Mouse (Mus musculus) right cerebral cortex, adult 18-20 months (tissue): ENCODE results near the gene Hnf1a.
A peak's percentile ranks its signal among the peaks of the same experiment; 100 is the strongest.
"Not testable (repeated sequence)": the region's sequence is repeated elsewhere in the genome, so short reads cannot be mapped to it uniquely, and the experiment has no call there.

ENCODE experiments used
- DNase-seq: peaks from one replicate; pipeline ENCODE4 v3.0.0; 2022; ENCODE audit warnings: mixed read lengths

Gene Hnf1a

DNA sequence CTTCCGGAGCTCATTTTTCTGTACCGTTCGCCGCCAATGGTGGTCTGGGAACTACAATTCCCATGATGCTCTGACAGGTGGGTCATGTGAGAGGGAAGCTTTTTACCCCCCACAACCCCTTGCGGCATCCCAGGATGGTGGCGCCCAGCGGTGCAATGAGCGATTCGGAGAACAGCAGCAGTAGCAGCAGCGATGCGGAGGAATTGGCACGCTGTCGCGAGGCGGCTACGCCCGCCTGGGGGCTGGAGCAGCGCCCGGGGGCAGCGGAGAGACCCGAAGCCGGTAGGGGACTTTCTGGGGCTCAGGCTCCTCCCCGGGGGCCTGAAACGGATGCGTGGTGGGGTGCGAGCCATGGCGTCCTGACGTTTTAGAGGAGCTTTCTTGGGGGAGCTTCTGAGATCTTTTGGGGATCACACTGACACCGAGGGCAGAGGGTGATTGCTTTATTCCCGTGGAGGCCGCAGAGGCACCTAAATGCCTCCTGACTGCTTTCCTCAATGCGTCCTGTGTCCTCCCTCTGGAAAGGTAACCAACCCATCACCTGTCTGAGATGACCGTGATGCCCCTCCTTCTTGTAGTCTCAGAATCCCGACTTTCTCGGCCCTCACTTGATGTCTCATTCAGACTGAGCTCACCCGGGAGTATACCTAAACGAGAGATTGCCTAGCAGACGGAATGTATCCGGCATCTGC is 28.7 kb downstream of the Hnf1a start, which contains the start of gene 2210016L21Rik:
TSS of gene 2210016L21Rik (plus strand) at position 85 of the 692 bp plus-strand sequence.
- DNase-seq = peak; percentile 90

DNA sequence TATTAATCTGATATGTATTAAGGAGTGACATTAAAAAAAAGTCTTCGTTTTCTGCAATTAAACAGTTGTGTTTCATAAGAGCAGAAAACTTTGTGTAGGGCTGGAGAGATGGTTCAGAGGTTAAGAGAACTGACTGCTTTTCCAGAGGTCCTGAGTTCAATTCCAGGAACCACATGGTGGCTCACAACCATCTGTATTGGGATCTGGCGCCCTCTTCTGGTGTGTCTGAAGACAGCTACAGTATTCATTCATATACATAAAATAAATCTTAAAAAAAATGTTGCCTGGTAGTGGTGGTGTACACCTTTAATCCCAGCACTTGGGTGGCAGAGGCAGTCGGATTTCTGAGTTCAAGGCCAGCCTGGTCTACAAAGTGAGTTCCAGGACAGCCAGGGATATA is 29.8 kb downstream of the Hnf1a start:
- not testable (repeated sequence) for DNase-seq

DNA sequence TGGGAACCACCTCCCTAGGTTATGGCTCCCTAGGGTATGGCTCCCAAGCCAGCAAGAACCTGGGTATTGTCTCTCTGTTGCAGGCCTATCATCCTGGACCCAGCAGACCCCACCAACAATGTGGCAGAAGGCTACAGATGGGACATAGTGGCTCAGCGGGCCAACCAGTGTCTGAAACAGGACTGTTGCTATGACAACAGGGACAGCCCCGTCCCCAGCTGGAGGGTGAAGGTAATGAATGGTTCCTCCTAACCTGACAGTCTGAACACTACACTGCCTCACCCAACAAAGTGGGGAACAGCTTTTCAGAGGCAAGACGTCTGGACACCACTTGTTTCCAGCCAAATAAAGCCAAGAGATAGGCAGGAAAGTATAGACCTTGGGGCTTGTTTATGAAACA is 35.1 kb downstream of the Hnf1a start:
- no peak for DNase-seq

DNA sequence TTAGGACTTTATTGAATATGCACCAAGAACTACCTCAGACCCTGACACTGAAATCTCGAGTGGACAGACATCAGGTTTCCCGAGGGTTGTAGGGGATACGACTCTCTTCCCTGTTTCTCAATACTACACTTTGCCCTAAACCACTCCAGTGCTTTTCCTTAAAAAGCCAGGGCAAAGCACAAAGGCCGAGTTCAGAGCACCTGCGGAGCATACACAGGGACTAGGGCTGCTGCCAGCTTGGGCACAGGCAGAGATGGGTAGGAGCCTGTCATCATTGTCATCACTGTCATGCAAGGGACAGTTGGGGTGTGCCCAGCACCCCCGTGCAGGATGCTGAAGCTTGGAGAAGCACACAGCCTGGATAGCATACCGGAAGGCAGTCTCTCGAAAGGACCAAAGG is 37.7 kb downstream of the Hnf1a start:
- no peak for DNase-seq

DNA sequence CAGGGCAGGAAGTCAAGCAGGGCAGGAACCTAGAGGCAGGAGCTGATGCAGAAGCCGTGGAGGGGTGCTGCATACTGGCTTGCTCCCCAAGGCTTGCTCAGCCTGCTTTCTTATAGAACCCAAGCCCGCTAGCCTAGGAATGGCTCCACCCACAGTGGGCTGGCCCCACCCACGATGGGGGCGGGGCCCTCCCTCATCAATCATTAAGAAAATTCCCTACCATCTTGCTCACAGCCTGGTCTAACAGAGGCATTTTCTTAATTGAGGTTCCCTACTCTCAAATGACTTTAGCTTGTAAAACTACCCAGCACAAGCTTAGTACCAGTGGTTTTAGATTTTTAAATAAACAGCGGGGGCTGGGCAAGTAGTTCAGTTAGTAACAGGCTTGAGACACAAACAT is 39.3 kb downstream of the Hnf1a start:
- DNase-seq = no peak

DNA sequence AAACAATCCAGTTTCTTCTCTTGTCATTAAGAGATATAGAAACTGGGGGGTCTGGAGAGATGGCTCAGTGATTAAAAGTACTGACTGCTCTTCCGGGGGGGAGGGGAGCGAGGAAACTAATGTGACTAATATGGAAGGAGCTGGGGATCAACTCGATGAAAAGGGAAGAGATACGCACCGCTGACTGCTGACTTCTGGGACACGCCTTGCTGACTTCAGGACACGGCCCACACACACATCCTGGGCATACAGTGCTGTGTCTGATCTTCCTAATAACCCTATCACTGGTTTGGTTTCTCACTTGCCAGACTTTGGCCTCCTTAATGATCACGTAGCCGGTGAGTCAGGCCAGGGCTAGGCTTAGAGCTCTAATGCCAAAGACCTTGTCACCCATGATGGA is 44.1 kb downstream of the Hnf1a start:
- DNase-seq = no peak

DNA sequence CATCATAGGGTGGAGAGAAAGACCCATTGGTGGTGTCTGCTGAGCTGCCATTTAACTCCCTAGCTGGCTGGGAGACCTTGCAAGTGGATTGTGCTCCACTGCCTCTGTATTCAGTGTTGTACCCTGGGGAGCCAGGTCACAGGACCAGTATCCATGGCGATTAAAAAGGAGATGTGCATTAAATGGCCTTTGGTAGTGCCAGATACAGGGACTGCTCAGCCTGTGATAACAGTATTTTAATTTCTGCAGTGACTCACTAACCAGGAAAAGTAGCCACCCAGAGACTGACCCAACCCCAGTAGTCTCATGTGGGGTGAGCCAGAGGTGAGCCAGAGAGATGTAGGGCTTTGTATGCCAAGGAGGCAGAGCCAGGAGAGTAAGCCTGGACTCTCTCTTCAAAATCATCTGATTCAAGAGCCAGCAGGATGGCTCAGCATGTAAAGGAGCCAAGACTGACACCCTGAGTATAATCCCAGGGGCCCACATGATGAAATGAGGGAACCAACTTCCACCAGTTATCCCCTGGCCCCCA is 44.7 kb downstream of the Hnf1a start:
- no peak for DNase-seq

DNA sequence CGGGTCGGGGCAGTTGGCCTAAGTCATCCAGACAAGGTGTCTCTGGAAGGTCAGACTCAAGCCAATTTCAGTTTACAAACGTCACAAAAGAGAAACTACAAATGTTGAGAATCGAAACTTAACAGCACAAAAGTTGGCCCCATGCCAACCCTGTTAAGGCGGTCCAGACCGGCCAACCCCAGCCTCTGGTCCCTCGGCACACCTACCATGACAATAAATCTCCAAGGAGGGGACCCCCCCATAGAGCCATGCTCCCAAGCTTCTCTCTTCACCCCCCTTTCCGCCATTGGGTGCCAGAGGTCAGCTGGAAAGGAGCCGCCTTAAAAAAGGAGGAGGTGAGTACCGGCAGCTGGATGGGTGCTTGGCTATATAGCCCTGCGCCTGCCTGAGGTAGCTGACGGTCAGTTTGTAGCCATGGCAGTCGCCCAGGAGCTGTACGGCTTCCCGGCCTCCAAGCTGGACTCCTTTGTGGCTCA is 47.9 kb downstream of the Hnf1a start, which contains the start of gene Oasl1:
TSS of gene Oasl1 (plus strand) at position 243 of the 476 bp plus-strand sequence.
- no peak for DNase-seq

DNA sequence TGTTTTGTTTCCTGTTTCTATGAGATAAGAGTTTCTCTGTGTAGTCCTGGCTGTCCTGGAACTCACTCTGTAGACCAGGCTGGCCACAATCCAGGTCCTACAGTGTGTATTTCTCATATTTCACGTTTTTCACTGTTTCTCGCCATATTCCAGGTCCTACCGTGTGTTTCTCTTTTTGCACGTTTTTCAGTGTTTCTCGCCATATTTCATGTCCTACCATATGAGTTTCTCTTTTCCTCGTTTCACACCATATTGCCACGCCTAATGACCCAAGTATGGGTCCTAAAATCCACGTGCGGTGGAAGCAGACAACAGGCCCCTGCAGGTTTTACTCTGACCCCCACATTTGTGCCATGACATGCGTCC is 48.5 kb downstream of the Hnf1a start:
- DNase-seq = no peak

DNA sequence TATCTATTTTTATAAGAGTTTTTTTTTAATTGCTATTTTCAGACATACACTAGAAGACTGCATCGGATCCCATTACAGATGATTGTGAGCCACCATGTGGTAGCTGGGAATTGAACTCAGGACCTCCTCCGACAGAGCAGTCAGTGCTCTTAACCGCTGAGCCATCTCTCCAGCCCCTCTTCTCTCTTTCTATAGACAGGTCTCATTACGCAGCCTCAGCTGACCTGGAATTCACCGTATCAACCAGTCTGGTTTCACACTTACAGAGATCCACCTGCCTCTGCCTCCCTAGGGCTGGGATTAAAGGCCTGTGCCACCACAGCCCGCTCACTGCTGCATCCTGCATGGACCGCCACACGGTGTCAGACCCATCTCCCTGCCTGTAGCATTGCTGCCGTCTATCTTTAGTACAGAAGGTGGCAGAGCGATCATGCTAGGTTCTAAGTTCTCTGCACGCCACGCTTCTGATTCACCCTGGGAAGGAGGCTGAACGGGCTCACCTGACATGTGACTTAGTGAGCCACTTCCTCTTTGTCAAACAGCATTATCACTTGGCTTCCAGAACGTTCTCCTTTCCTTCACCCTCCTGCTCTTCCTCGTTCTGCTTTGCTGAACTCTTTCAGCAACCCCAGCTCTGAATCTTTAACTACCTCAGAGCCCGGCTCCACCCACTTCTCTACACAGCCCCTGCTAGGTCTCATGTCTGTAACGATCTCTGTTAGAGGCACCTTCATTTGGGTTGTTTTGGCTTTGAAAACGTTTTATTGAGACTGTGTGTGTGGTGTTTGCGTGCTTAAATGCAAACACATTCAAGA is 49.1 kb downstream of the Hnf1a start:
- peak; percentile 16 for DNase-seq

DNA sequence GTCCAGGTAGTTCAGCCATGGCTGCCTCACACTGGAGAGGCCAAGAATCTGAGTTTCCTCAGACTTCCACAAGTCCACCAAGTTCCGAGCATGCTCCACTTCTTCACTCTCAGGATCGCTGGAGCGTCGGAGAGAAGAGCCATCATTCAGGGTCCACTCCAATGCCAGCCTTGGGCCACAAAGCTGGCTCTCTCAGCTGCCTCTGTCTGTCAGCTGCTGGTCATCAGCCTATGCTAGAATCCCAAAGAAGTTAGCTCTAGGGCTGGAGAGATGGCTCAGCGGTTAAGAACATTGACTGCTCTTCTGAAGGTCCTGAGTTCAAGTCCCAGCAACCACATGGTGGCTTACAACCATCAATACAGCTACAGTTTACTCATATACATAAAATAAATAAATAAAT is 53.5 kb downstream of the Hnf1a start:
- not testable (repeated sequence) for DNase-seq

DNA sequence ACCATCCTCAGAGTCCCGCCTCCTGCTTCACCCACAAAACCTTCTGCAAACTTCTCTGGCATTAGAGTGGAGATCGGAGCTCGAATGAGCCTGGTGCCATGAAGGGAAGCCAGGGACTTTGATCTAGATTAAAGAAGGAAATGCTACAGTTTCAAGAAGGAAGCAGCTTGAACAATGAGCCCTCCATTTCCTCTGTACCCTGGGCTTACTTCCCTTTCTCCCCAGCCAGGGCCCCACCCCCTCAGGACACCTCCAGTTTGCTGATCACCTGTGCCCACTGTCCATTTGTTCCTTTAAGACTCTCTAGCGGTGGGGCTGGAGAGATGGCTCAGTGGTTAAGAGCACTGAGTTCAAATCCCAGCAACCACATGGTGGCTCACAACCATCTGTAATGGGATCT is 54.1 kb downstream of the Hnf1a start:
- DNase-seq = no peak

DNA sequence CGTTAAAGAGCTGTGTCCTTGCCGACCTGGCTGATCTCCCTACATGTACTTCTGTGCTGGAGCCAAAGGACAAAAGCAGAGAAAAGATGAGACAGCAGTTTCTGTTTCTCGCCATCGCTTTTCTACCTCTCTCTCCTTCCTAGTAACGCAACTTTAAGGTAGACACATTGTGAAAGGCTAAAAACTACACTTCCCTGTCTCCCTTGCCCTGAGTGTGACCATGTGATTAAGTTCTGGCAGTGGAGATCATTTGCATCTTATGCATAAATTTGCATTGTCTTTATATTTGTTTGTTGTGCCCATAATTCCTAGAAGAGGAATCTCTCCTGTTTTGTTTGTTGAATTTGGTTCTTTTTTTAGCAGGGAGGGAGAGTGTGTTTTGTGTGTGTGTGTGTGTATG is 55.0 kb downstream of the Hnf1a start:
- no peak for DNase-seq

DNA sequence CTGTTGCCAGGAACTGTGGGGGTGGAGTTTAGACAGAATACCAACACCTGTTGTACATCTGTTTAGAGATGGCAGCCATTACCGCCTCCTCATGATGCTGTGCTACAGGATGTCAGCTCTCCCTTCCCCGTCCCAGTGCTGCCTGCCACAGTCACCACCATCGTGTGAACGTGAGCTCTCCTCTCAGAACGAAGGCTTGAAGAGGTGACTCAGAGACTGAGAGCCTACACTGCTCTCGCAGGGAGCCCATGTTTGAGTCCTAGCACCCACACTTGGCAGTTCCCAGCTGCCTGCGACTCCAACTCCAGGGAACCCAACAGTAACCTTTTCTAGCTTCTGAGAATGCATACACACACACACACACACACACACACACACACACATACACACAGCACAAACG is 56.0 kb downstream of the Hnf1a start:
- peak; percentile 64 for DNase-seq

DNA sequence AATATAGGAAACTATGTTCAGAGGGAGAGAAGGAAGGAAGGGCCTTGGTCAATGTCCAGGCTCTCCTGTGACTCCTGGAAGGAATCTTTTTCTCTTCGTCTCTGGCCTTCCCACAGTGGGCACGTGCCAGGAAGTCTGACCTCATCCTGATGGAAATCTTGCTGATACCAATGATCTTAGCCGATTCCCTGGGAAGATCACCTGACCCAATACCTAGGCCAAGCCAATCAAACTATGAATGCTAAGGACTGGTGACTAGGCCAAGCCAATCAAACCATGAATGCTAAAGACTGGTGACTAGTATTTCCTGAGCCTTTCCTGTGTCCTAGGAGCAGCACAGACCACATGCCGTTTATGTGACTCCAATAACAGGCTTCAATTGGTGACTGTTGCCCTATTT is 57.2 kb downstream of the Hnf1a start:
- DNase-seq = no peak

DNA sequence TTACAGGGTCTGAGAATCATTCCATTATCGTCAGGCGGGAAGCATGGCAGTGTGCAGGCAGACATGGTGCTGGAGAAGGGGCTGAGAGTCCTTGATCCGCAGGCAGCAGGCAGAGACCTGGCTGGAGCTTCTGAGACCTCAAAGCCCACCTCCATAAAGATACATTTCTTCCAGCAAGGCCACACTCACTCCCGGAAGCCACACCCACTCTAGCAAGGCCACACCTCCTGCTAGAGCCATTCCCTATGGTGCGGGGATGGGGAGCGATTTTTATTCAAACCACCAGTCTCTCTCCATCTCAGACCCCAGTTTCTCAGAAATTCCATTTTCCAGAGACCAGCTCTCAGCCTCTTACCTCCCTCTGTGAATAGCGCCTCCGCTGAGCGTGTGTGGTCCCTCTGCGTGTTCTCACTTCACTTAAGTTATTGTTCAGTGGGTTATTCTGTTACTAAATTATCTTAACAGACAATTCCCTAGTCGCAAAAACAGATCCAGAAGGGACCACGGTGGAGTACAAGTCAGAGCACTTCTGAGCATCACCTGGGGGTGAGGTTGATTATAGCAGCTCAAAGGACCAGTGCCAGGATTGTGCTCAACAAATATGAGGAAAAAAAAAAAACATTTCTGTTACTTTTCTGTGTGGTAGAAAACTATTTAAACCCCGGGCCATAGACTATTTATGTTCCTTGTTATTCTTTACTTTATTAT is 62.1 kb downstream of the Hnf1a start:
- no peak for DNase-seq

DNA sequence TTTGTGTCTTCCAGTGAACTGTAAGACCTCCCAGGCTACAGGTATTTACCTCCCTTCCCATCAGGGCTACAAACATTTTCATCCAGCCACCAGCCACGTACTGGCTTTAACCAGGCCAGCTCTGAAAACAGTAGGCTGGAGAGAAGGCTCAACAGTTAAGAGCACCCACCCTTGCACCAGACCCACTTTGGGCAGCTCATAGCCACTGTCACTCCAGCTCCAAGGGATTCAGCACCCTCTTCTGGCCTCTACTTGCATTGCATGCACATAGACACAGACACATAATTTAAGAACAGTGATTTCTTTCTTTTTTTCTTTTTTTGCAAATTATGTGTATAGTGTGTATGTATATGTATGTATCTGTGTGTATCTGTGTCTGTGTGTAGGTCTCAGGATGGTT is 68.5 kb downstream of the Hnf1a start:
- no peak for DNase-seq
